Mouse (Mus musculus): Measurements from ENCODE around the gene Sh3kbp1. TPM values are rescaled to one million over a fixed set of nuclear protein-coding genes. Genes with fewer than 3 reads are reported as not detected.
A peak's percentile ranks its signal among the peaks of the same experiment; 100 is the strongest.
"Not testable (repeated sequence)": the region's sequence is repeated elsewhere in the genome, so short reads cannot be mapped to it uniquely, and the experiment has no call there.

Gene Sh3kbp1
- total RNA-seq (2021) = 10 to 100 TPM; 54.7 to 63.5 TPM

- DNase-seq (ENCODE audit: low spot score in 2 of 2) = peak; percentile 52 to 53
- intact Hi-C loops (cut with DNase I) = loop anchor here (2.0 to 5.0 kb wide), 4 partner anchors 125 to 336 kb away; no protein-coding TSS in a partner anchor
Measured at GRCm38 (mm10) chrX:159626907-159627587, at the start of gene Sh3kbp1. Sh3kbp1 (plus strand) TSS chrX:159627272.

DNA sequence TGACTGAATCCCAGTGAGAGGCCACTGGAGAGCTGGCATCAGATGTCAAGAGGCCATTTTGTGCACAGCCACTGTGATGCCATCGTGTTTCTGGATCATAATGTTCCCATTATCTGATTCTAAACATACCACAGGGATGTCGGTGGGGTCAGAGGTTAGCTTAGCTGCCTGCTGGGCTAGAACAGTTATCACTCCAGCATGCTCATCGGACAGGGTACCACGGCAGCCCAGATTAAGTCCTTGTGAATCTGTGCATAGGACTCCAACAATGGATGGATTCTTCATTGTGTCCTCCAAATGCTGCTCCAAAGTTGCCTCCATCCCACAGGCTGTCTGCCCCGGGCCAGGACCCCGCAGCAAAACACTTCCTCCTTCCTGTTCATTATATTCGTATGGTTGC is 42.3 kb upstream of the Sh3kbp1 start:
- intact Hi-C loops (cut with DNase I); DNase-seq (ENCODE audit: low spot score in 2 of 2): not testable (repeated sequence)

- intact Hi-C loops (cut with DNase I) = no loop called here
Measured at GRCm38 (mm10) chrX:159591633-159592032, 35.4 kb upstream of the Sh3kbp1 start.

DNA sequence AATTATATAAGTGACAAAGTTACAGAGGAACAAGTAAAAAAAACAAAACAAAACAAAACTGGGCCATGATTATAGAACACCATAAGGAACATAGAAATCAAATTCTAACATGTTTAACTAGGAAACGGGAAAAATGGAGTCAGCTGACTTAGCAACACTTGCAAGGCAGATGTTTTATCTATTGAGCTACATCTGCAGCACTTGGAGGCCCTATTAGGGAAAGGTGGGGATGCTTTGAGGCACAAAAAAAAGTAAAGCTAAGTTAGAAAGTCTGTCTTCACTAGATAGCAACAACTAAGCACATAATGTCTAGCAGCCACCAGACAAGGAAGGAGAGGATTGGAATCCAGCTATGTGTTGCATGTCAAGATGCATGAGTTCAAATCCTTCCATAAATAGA is 29.6 kb upstream of the Sh3kbp1 start:
- intact Hi-C loops (cut with DNase I) = no loop called here
- DNase-seq (ENCODE audit: low spot score in 2 of 2) = no peak

More at GRCm38 (mm10) chrX:159591633-159592032, 35.4 kb upstream of the Sh3kbp1 start:
- no peak for DNase-seq (ENCODE audit: low spot score in 2 of 2)

GRCm38 (mm10) chrX:159604832-159605231 is 22.2 kb upstream of the Sh3kbp1 start:
- no peak for DNase-seq (ENCODE audit: low spot score in 2 of 2)
- intact Hi-C loops (cut with DNase I) = no loop called here

GRCm38 (mm10) chrX:159606936-159607335 is 20.1 kb upstream of the Sh3kbp1 start:
- DNase-seq (ENCODE audit: low spot score in 2 of 2) = no peak
- intact Hi-C loops (cut with DNase I) = no loop called here

- intact Hi-C loops (cut with DNase I) = loop anchor here (2.0 to 5.0 kb wide), 4 partner anchors 126 to 336 kb away; no protein-coding TSS in a partner anchor
Measured at GRCm38 (mm10) chrX:159626208-159626906, 715 bp upstream of the Sh3kbp1 start.

DNA sequence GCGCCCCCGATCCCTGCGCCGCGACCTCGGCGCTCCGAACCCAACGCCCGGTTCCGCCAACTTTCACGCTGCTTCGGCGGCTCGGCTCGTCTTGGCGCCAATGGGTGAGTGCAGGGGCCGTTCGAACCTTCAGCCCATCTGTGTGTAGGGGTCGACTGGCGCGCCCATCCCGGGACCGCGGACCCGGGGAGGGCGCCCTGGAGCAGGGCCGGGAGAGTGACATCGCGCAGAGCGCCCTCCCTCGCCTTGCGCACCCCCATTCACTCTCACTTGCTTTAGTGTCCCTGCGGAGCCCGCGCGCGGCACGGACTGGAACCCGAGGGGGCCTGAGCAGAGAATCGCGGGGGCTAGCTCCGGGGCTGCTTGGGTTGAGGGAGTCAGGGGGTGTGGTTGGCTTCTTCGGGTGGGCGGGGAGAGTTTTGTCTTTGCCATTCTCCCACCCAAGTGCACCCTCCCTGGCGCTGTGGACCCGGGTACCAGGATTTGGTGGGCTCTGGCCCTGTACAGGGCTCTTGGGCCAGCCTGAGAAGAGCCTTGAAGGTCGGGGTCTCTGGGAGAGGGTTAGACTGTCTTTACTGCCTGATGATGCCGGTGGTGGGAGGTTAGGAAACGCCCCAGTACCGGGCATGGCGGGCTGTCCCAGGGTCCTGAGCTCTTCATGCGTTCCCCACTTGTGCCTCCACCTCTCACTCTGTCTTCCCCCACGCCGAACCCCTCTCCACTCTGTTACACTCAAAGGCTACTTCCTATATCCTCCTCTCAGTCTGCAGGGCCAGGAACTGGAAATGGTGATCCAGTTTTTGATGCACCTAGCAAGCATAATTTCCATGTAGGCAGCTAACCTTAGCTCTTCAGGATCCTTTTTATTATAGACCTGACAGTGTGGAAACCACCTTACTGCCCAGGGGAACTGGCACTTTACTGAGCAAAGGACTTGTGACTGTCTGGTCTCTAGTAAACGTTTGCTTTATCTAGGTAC is 805 bp downstream of the Sh3kbp1 start:
- no peak for DNase-seq (ENCODE audit: low spot score in 2 of 2)

More at GRCm38 (mm10) chrX:159626208-159626906, 715 bp upstream of the Sh3kbp1 start:
- peak; percentile 28 to 60 for DNase-seq (ENCODE audit: low spot score in 2 of 2)

GRCm38 (mm10) chrX:159628629-159629028 is 1.6 kb downstream of the Sh3kbp1 start:
- intact Hi-C loops (cut with DNase I) = loop anchor here (5.0 kb wide), 1 partner anchor 124 kb away; no protein-coding TSS in a partner anchor
- no peak for DNase-seq (ENCODE audit: low spot score in 2 of 2)

More for the DNA sequence above, 805 bp downstream of the Sh3kbp1 start:
- intact Hi-C loops (cut with DNase I) = loop anchor here (2.0 to 5.0 kb wide), 4 partner anchors 124 to 335 kb away; no protein-coding TSS in a partner anchor

GRCm38 (mm10) chrX:159629203-159629602 is 2.1 kb downstream of the Sh3kbp1 start:
- intact Hi-C loops (cut with DNase I) = loop anchor here (5.0 kb wide), 1 partner anchor 123 kb away; no protein-coding TSS in a partner anchor
- DNase-seq (ENCODE audit: low spot score in 2 of 2) = no peak

DNA sequence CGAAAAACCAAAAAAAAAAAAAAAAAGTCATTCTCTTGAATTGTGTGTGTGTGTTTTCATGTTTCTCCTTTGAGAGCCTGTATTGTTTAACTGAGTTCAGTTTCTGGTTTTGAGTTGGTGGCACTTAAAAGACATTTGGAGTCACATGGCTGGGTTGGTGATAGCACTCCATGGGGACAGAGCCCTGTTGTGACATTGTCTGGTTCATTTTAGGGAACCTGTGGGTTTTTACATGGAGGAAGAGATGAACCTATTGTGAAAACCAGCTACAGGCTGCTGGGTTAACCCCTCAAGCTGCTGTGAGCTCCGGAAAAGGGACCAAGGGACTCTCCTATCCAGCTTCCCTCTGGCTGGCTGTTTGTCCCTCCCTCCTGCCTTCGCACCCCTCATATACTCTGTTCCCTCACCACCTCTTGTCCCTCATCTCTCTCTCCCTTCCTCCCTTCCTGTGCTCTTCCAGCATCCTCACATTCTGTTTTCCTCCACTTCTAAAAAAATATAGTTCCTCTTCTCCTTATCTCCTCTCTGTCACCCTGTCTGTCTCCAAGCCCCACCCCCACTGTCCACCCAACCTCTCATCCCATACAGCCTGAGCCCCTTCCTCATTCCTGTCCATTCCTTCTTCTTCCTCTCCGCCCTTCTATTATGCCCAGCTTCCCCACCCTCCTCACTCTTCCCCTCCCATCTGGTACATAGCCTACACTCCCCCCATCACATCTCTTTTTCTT is 11.6 kb downstream of the Sh3kbp1 start:
- no peak for DNase-seq (ENCODE audit: low spot score in 2 of 2)
- intact Hi-C loops (cut with DNase I) = no loop called here

DNA sequence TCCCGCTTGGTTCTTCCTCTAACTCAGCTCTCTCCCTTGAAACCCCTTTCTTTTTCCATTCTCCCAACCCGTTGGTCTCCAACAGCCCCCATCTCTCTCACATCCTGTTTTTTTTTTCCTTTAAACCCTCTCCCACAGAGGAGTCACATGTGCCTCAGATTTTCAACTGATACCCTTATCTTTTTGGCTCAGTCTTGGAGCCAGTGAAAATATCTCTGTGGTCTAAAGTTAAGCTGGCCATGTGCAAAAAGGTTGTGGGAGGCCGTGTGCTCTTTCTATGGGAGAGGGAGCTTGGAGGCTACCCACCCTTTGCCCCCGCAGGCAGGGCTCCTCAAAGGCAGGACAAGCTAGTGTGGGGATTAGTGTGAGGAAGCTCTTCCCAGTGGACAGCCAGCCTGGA is 12.9 kb downstream of the Sh3kbp1 start:
- intact Hi-C loops (cut with DNase I) = no loop called here
- no peak for DNase-seq (ENCODE audit: low spot score in 2 of 2)

DNA sequence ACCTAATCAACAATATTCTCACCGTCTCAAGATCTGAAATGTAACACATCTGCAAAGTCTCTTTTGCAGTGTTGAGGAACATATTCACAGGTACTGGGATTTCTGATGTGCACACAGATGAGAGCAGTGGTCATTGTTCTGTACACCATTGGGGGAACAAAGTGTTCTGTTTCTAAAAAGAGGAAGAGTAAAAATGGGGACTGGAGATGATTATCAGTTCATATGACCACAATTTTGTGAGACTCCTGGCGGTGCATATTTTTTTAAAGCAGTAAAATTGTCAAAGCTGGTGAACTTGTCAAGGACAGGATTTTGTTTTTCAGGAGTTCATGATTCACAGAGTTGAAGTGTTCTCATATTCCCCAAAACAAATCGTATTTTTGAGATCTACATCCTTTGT is 18.2 kb downstream of the Sh3kbp1 start:
- no peak for DNase-seq (ENCODE audit: low spot score in 2 of 2)
- intact Hi-C loops (cut with DNase I) = no loop called here

DNA sequence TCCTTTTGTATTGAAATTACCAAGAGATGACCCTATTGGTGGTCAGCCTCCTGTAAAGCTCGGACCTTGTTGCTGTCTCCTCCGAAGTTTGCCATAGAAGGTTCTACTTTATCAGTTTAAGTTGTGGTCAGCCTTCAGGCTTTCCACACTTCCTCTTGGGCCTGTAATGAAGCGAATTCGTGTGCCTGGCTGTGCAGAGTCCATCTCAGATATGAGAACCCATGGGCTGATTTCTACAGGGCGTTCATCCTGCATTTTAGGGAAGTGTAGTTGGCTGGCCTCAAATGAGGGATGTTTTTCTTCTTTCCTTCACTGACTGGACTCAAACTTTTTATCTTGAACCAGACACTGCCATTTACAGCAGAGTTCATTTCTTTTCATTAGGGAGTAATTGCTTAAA is 20.5 kb downstream of the Sh3kbp1 start:
- intact Hi-C loops (cut with DNase I) = no loop called here
- no peak for DNase-seq (ENCODE audit: low spot score in 2 of 2)

DNA sequence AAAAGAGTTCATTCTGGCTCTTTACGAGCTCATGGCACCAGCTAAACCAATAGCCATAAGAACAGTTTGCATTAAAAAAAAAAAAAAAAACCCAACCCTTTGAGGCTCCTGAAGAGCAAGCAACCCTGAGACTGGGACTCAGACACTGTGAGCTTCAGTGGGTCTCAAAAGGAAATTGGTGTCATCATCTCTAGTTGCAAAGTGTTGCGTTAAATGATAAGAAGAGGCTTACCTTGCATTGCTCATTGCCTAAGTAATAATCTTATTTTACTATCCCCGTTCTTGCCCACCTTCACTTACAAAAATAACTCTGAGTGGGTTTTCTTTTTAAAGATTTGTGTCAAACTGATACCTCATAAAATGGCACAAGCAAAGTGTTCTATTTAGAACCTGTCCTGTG is 21.5 kb downstream of the Sh3kbp1 start:
- no peak for DNase-seq (ENCODE audit: low spot score in 2 of 2)
- intact Hi-C loops (cut with DNase I) = no loop called here

- intact Hi-C loops (cut with DNase I) = no loop called here
- DNase-seq (ENCODE audit: low spot score in 2 of 2) = no peak
Measured at GRCm38 (mm10) chrX:159650130-159650678, 23.1 kb downstream of the Sh3kbp1 start.

- intact Hi-C loops (cut with DNase I) = no loop called here
- DNase-seq (ENCODE audit: low spot score in 2 of 2) = no peak
Measured at GRCm38 (mm10) chrX:159650727-159651126, 23.7 kb downstream of the Sh3kbp1 start.

GRCm38 (mm10) chrX:159671388-159671787 is 44.3 kb downstream of the Sh3kbp1 start:
- intact Hi-C loops (cut with DNase I) = no loop called here

DNA sequence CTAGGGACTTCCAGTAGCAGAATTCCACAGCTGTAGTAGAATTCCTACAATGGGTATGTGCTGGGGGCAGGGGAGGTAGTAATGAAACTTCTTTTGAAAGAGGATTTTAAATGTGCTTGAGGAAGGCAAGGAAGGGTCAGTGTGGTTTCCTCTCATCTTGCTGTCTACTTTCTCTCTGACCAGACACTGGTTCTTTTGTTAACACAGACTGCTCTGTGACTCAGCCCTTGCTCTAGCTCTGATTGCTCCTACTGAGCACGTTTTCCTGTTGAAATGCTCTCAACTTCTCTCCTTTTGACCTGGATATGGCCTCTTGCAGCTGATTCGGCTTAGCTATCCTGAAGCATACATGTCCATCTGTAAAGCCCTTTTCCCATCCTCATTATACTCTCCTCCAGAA is 45.4 kb downstream of the Sh3kbp1 start:
- no peak for DNase-seq (ENCODE audit: low spot score in 2 of 2)
- intact Hi-C loops (cut with DNase I) = no loop called here

More at GRCm38 (mm10) chrX:159671388-159671787, 44.3 kb downstream of the Sh3kbp1 start:
- DNase-seq (ENCODE audit: low spot score in 2 of 2) = no peak

All from left cerebral cortex, postnatal 25 days (tissue).